Mouse (Mus musculus) cortical plate, adult 2 months (tissue): ENCODE measurements at regions not wholly inside any gene's neighbourhood (a gene's known extent, or its start where the extent isn't known, plus 50 kb on each side); places are given as distances from the start of the nearest gene placed in this dataset.

Experiments
- CTCF ChIP-seq: fragments of 200-500 bp; IDR thresholded peaks from 2 replicates; pipeline ENCODE4 v1.5.1; 2011; ENCODE audit warnings: mild to moderate bottlenecking, control low read depth, low read length; ENCODE audit not compliant: insufficient read depth; ENCODE audit errors: extremely low read depth
- POLR2A ChIP-seq: fragments of 200-500 bp; IDR thresholded peaks from 2 replicates; pipeline ENCODE4 v1.6.1; 2011; ENCODE audit warnings: mild to moderate bottlenecking, low read length, control low read depth; ENCODE audit not compliant: insufficient read depth; ENCODE audit errors: extremely low read depth

DNA sequence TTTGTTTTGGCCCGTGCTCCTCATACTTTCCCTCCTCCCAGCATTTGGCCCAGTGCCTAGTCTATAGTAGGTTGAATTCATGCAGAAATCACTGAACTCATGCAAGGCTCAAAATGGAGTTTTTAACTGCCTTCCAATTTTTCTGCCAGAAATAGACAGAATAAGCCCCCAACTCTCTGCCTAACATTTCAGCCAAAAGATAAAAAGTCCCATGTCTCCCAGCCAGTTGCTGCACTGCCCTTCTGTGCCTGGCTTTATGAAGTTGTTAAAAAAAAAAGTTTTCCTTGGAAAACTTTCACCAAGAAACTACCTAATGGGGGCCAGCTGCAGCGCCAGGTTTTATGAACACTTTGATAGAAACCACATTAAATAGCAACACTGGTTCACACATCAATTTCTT, 222.0 kb downstream of the Zic3 start:
- TF ChIP-seq CTCF (no peak), POLR2A (no peak)
